Mouse (Mus musculus) 3134 (cell line): Measurements from ENCODE around the gene Safb.
"Not testable (repeated sequence)": the region's sequence is repeated elsewhere in the genome, so short reads cannot be mapped to it uniquely, and the experiment has no call there.

ENCODE experiments used
- DNase-seq: peaks from one replicate; pipeline ENCODE4 v3.0.0-alpha.2; 2011; ENCODE audit warnings: low spot score; ENCODE audit not compliant: insufficient read length; ENCODE audit errors: extremely low read depth

The Safb gene

DNA sequence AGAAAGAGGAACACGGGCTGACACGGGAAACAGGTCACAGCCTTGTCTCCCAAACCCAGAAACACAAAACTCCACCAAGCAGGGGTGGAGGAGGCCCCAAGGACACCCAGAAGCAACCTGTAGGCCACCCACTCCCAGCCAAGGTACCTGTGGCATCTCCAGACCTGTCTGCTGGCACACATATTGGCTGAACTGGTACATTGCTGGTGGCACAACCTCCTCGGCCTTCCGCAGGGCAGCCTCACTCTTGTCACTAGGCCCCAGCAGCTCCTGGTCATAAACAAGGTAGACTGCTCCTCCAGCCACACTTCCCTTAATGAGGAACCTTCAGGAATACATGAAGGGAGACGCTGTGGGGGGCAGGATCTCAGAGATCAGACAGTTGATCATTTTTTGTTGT is 24.1 kb downstream of the Safb start:
- DNase-seq, result no peak

DNA sequence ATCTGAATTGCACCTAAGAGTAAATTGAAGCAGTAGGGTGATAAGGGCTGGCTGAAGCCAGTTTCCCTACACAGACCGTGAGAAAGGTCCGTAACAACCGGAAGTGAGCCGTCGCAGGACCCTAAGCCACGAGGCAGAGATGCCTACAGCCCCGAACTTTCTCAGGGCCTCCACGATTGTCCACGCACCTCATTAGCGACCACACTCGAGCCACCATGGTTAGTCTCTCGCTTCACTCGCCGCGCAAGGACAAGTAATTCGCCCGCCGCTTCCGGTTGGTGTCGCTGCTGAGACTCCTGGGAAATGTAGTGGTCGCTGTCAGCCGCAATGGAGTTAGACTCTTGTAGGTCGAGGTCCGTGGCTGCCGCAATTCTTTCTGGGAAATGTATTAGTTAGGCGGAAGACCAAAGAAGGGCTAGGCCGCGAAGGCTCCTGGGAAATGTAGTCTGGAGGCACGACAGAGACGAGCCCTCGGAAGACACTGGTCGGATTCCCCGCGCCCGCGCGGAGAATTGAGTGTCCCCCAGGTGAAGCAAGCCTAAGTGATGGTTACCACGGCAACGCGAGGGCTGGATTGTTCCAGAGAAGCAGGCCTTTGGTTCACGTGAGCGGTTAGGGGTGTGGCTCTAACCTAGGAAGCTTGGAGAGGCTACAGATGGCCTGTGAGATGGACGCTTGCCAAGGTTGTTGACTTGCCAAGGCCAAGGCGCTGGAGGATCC is 25.0 kb downstream of the Safb start, which contains the start of gene 2410015M20Rik:
Gene 2410015M20Rik, minus strand, starts transcription at position 320 of the 720 bp plus-strand sequence.
- peak; percentile 96 for DNase-seq

DNA sequence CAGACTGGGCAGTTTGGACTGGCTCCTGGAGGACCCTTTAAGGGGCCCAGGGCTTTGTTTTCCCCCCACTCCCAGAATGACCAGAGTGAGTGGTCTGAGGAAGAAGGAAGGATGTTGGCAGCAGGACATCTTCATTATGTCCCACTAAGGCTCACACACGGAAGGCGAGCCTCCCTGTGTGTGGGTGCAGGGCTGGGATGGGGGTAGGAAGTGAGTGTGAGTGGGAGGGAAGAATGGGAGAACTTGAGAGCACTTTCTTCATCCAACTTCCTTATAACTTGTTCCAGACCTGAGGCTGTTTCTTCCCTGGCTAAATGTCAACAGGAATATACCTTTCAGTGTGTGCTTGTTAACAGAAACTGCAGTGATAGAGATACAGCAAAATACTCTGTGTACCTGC is 26.7 kb downstream of the Safb start:
- DNase-seq, result no peak

DNA sequence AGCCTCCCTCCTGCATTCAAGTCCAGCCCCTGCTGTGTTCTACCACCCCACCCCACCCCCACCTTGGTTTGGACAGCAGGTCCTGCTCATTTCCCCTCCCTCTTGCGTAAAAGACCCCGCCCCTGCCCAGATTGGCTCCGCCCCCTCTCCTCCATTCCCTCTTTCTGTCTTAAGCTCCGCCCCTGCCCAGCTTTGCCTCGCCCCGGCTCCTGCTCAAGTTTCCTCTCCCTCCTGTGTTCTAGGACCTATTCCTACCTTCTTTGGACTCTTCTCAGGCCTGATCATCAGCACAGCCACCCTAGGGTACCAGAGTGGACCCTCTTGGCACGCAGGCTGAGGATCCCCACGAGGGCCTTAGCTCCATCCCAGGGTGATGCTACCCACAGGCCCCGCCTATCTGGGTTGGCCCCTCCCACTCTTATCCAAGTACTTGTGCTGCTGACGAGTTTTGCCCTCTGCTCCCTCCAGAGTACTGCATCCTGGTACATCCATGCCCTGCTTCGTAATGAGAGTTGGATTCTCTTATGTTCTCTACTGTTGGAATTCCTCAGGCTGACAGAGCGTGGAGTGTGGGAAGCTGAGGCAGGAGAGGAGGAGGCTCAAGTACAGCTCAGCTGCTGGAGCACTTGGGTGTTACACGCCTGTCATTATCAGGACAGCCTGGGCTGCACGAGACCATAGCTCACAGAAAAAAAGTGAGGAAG is 27.4 kb downstream of the Safb start:
- peak; percentile 87 for DNase-seq

DNA sequence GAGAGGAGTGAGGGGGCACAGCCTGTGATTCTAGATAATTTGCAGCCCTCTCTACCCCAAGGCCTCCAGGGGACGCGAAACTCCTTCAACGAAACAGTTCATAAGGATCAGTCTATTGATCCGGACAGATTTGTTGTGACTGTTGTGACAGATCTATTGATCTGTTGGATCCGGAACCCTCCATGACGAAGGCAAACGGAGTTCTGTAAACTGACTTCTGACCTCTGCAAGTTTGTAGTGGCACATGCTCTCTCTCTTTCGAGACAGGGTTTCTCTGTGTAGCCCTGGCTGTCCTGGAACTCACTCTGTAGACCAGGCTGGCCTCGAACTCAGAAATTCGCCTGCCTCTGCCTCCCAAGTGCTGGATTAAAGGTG is 27.9 kb downstream of the Safb start:
- not testable (repeated sequence) for DNase-seq

DNA sequence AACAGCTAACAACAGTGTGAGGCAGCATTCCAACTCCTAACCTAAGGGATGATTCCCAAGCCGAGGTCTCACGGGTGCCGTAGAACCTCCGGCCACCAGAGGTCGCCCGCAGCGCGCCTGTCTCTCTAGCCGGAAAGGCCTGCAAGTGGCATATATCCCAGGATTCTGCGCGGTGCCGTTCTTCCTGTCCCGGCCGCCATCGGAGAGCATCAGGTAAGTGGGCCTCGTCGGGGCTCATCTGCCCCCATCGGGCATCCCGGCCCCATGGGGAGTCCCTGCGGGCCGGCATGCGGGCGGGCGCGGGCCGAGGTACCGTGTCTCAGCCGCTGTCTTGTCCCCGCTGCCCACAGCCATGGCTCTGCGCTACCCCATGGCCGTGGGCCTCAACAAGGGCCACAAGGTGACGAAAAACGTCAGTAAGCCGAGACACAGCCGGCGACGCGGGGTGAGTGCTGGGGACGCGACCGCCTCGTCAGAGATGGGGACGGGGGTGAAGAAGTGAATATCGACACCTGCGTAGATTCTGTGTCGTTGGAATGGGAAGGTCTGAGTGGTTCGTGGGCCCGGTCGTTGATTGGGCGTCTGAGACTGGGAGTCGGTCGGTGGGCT is 28.7 kb downstream of the Safb start, which contains the start of gene Rpl36:
Gene Rpl36, plus strand, starts transcription at position 181 of the 609 bp plus-strand sequence.
- peak; percentile 97 for DNase-seq

DNA sequence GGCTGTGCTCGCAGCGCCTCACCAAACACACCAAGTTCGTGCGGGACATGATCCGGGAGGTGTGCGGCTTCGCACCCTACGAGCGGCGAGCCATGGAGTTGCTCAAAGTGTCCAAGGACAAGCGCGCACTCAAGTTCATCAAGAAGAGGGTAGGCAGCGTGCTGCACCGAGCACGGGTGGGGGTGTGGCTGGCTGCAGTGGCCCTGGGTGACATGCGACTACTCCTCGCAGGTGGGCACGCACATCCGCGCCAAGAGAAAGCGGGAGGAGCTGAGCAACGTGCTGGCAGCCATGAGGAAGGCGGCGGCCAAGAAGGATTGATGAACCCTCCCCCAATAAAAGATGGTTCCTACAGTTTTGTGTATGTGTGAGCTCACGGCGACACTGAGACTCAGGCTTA is 29.3 kb downstream of the Safb start:
- DNase-seq, result peak; percentile 70

DNA sequence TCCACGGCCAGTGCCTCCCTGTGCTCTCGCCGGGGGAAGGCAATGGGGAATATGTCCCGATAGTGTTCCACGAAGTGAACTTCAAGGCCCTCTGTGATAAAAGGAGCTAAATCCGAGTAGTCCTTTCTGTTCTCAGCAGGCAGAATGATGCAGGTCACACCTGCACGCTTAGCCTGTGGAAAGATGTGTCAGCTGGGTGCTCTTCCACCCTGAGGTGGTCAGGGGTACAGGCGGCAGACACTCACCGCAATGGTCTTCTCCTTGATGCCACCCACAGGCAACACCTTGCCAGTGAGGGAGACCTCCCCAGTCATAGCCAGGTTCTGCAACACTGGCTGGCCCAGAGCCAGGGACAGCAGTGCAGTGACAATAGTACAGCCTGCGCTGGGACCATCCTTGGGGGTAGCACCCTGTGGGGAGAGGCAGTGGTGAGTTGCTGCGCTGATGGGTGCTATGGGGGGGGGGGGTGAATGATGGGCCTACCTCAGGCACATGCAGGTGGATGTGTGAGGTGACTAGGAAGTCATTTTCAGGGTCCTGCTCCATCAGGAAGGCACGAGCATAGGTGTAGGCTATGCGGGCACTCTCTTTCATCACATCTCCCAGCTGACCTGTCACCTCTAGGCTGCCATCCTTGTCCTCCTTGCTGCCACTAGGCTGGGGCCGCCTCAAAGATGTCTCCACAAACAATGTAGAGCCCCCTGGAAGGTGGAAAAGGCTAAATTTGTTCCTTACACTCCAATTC is 29.9 kb downstream of the Safb start:
- peak; percentile 55 for DNase-seq

DNA sequence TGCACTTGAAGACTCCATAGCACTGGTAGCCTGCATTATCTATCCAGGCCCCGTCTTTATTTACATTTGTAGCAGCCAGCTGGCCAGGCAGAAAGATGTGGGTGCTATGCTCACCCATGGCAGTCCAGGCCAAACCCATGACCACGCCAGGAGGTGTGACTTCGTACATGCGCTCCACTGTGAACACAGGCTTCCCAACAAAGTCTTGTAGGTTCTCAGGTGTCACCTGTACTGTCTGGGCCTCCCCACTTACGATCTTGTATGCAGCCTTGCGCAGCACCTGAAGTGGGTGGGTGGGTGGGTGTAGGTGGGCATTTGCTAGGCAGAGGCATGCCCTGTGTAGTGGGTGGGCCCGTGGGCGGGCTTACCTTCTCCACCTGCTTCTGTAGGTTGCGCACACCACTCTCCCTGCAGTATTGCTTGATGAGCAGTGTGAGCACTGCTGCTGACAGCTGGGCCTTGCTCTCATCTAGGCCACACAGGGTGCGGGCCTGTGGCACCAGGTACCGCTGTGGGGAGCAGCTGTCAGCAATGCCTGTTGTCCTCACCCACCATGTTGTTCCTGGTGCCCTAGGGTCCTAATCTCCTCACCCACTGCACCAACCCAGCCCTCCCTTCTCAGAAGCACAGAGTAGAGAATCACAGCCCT is 30.6 kb downstream of the Safb start:
- no peak for DNase-seq

DNA sequence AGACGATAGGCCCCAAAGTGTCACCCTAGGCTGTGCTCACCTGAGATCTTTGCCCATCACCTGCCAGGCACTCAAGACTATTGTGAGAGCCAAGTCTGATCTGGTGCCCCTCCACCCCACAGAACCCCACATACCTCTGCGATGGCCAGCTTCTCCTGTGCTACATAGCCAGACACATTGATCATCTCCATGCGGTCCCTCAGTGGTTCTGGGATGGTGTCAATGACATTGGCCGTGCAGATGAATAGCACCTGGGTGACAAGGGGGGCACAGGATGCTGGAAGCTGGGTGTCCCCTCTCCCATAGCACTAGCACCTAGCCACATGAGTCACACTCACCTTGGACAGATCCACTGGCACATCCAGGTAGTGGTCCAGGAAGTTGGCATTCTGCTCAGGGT is 31.2 kb downstream of the Safb start:
- no peak for DNase-seq

DNA sequence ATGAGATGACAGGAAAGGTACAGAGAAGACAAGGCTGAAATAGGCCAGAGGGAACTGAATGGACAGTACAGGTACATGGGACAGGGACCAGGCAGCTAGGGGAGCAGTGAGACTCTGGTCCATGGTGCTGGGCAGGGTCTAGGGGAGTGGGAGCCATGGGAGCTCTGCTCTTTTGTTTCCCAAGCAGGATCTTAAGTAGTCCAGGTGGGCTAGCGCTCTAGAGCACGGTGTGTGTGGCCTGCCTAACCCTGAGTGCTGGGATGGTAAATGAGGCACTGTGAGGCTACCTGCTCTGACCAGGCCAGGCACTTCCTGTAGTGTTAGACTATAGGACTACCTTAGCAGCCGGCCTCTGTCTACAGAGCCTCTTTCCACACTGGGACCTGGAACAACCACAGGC is 32.1 kb downstream of the Safb start:
- DNase-seq, result no peak

DNA sequence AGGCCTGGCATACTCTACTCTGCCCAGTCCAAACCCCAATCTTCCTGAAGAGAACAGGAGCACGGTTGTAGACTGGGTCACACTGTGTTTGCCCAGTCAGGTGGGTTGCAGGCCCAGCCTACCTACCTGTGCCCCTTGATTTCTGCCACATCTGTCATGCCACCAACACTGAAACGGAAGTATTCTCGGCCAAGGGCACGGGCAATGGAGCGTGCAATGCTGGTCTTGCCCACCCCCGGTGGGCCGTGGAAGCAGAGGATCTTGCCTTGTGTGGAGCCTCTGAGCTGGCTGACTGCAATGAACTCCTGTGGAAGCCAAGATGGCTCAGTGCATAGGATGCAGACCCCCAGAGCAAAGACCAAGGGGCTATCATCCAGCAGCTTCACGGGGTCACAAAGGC is 33.0 kb downstream of the Safb start:
- no peak for DNase-seq

DNA sequence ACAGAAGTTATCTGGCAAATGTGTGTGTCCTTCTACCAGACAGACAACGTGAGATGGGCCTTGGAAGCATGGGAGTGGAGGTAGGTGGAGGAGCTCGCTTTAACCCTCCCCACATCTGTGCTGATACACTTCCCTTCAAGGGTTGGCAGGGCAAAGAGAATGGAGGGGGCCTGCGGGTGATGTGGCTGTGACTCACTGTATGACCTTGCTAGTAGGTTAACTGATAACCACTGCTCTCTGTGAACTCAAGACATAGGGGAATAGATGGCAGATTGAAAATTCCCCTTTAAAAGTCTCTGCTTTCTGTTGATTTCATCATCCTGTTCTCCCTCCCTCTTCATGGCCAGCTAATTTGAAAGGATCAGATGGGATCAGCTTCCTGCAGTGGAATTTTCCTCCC is 40.9 kb downstream of the Safb start:
- DNase-seq, result no peak

DNA sequence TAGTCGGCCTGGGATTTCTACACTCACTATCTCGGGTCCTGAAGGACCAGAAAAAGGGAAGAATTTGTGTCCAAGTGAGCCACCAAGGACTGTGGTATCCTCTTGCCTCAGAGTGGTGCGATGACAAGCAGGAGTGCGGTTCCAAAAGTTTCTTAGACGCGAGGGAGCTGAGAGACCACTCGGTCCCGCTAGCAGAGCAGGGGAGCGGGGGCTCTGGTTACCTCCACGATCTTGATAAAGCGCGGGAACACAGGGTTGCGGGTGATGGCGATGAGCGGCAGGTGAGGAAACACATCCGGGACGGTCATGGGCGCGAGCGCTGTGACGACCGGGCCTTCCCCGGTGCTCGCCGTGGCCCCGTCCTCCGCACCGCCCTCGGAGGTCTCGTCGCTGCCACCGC is 41.6 kb downstream of the Safb start:
- no peak for DNase-seq

DNA sequence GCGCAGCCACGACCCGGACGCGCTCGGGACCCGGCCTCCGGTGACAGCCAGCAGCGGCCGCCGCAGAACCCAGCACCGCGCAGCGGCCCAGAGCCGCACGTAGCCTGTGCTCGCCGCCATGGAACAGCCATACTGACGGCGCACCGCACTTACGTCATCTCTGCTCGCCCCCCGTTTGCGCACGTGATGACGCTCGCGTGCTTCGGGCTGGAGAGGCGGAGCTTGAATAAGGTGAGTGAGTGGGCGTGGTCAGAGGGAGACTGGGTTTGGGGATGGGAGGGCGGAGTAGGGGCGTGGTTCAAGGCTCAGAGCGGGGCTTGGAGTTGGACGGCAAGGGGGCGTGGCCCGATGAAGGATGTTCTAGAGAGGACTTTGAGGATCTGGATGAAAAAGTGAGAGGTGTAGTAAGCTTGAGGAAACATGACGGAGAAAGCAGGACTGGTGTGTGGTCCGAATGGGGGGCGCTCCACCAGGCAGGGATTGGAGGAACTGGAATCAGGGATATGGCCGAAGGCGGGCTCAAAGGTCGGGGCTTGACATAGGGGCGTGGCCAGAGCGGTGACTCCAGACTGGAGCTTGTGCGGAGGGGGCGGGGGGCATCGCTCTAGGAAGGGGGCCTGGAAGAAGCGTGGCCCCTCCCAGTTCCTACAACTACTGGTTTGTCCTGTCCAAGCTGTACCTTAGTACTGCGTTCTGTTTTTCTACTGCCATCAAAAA is 42.3 kb downstream of the Safb start, which contains the start of gene Lonp1:
Gene Lonp1, minus strand, starts transcription at position 134 of the 717 bp plus-strand sequence.
- DNase-seq, result peak; percentile 96

DNA sequence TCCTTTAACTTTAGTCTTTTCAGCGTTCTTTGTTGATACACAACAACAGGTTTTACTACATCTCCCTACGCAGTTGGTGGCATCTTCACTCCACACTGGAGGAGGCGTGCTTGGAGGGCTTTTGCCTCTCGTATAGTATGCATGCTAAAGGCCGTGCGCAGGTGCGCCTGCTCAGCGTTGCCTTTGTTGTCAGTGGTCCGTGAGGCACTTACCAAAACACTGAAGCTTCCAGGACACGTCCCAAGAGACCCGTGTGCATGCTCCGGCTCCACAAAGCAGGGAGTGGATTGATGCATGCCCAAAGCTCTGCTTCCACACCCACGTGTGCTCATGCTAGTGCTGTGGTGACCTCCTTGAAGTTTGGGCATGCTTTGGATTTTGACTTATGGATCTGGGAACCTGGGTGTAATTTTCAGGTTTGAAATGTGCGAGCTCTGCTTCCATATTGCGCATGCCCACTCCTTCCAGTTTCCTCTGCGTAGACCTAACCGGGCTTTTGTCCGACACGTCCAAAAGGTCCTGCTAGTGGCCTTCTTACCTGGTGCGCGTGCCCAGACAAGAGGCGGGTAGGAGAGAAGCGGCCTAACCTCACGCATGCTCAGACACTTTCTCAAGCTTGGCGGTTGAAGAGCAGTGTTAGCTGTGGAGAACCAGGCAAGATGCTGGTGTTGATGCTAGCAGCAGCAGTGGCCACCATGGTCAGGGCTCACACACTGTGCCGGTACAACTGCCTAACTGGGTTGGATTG is 43.1 kb downstream of the Safb start, which contains the start of gene Catsperd:
Gene Catsperd, plus strand, starts transcription at position 614 of the 748 bp plus-strand sequence.
- DNase-seq, result no peak

DNA sequence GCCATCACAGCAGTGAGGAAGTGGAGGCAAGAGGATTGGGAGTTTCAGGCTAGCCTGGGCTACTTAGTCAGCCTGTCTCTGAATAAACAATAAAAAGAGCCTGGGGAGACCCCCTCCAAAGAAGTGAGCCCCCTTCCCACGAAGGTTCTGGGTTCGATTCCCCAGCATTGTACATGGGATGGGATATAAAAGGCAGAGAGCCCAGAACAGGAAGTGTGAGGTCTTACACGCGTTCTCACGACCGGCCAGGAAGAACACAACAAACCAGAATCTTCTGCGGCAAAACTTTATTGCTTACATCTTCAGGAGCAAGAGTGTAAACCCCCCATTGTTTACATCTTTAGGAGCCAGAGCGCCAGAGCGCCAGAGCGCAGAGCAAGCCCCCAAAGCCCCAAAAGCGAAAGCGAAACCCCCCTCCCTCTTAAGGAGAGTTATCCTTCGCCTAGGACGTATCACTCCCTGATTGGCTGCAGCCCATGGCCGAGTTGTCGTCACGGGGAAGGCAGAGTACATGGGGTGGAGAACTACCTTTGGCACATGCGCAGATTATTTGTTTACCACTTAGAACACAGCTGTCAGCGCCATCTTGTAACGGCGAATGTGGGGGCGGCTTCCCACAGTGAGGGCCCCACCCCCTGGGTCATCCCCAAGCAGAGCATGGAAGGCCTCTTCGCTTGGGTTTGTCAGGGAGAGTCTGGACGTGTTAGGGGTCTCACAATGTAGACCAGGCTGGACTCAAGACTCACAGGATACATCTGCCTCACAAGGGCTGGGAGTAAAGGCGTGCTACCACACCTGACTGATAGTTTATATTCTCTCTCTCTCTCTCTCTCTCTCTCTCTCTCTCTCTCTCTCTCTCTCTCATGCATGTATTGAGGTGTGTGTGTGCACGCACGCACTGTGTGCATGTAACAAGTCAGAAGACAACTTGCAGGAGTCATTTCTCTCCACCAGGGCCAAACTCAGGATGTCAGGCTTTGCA is 45.5 kb downstream of the Safb start:
- peak; percentile 50 for DNase-seq

DNA sequence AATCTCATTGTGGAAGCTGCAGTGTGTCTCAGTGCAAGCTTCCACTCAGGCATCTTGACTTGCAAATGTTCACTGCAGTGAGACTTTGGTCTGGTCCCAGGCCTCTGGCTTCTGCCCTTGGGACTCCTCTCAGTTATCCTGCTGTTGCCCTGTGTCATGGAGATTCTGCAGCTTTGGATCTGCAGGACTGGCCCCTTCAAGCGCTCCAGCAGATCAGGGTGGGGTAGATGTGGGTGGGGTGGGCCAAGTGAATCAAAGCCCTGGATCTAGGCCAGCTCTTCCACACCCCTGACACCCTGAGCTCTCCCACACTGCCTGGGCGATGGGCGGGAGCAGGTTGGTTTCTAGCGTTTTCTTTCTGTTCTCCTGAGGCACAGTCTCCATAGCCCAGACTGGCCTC is 47.2 kb downstream of the Safb start:
- no peak for DNase-seq
